Mouse (Mus musculus): ENCODE measurements at regions not wholly inside any gene's neighbourhood (a gene's known extent, or its start where the extent isn't known, plus 50 kb on each side); places are given as distances from the start of the nearest gene placed in this dataset.
A peak's percentile ranks its signal among the peaks of the same experiment; 100 is the strongest.

GRCm38 (mm10) chr1:73456359-73457062, 440.8 kb upstream of the Tnp1 start:
- DNase-seq (ENCODE audit: low spot score in 2 of 2) = no peak

- no peak for DNase-seq (ENCODE audit: low spot score in 2 of 2)
Measured at GRCm38 (mm10) chr1:73444216-73444890, 428.6 kb upstream of the Tnp1 start.

GRCm38 (mm10) chr1:73438385-73438784, 422.7 kb upstream of the Tnp1 start:
- no peak for DNase-seq (ENCODE audit: low spot score in 2 of 2)

GRCm38 (mm10) chr1:73428101-73428500, 412.4 kb upstream of the Tnp1 start:
- no peak for DNase-seq (ENCODE audit: low spot score in 2 of 2)

GRCm38 (mm10) chr1:73425049-73425448, 409.3 kb upstream of the Tnp1 start:
- no peak for DNase-seq (ENCODE audit: low spot score in 2 of 2)

- DNase-seq (ENCODE audit: low spot score in 2 of 2) = peak in 1 of 2 experiments; percentile 5
Measured at GRCm38 (mm10) chr1:73418196-73418595, 402.5 kb upstream of the Tnp1 start.

- no peak for DNase-seq (ENCODE audit: low spot score in 2 of 2)
Measured at GRCm38 (mm10) chr1:73411452-73411851, 395.7 kb upstream of the Tnp1 start.

GRCm38 (mm10) chr1:73399178-73399577, 383.5 kb upstream of the Tnp1 start:
- DNase-seq (ENCODE audit: low spot score in 2 of 2) = no peak

DNA sequence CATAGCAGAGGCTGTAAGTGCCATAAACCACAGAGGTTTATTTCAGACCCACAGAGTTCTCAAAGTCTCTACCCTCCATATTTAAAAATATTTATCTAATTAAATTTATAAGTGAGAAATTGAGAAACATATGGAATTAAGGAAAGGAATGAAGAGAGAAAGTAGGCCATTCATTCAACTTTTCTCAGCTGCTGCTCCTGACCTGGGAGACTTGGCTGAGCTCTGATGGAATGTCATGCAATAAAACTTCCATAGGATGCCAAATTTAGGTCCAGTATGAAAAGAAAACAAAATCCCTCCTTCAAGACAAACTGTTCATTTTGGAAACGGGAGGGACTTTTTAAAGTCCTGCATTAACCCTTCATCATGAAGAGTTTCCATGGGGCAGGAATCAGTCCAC, 379.3 kb upstream of the Tnp1 start:
- DNase-seq (ENCODE audit: low spot score in 2 of 2) = no peak

- DNase-seq (ENCODE audit: low spot score in 2 of 2) = no peak
Measured at GRCm38 (mm10) chr1:73394466-73394865, 378.8 kb upstream of the Tnp1 start.

GRCm38 (mm10) chr1:73392077-73392476, 376.4 kb upstream of the Tnp1 start:
- DNase-seq (ENCODE audit: low spot score in 2 of 2) = no peak

GRCm38 (mm10) chr1:73389976-73390375, 374.3 kb upstream of the Tnp1 start:
- no peak for DNase-seq (ENCODE audit: low spot score in 2 of 2)

GRCm38 (mm10) chr1:73389174-73389573, 373.5 kb upstream of the Tnp1 start:
- no peak for DNase-seq (ENCODE audit: low spot score in 2 of 2)

DNA sequence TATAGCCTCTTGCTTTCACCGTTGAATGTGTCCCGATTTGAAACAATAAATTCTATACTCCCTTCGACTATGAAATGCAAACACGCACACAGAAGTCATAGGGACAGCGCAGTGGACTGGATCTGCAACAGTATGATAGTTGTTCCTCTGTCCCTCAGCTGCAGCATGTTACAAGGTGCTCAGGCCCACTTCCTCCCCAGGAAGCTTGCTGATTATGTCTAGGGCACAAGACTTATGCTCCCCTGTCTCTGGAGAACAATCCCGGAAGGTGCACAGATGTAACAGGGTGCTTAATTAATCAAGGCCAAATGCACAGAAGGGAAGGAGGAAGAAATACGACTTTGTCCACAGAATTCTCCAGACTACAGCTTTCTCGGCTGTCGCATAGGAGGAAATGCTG, 365.9 kb upstream of the Tnp1 start:
- DNase-seq (ENCODE audit: low spot score in 2 of 2) = no peak

DNA sequence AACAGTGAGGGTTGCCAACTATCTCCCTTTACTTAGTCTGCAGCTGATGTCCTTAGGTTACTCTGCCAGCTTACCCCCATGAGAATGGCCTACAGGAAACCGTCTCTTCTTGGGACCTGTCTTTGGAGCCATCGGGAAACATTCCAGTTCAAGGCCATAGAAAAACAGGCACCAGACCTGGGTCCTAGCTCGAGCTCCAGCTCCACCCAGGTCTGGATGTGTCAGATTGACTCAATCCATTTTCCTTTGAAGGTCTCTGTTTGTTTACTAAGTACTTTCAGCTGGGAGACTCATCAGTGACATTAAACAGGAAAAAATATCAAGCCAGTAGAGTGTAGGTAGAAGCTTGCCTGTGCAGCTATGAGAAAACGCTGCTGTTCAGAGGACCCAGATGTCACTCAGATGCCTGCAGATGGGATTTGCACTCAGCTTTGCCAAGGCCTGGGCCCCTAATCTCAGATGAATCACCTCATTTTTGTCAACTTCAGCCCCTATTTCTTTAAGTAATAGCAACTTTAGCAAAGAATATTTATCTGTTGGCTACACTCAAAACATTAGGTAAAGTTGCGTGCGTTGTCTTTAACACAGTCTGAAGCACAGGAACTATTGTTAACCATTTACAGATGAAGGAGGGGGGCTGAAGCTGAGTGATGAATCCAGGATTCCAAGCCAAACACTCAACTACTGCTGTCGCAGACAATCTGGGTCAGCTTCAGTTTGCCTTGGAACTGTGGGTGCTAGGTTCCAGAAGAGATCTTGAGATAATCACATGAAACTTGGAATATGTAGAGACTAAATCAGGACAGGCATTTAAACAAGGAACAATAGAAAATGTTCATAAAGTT, 359.0 kb upstream of the Tnp1 start:
- DNase-seq (ENCODE audit: low spot score in 2 of 2) = no peak

GRCm38 (mm10) chr1:73368222-73368621, 352.5 kb upstream of the Tnp1 start:
- no peak for DNase-seq (ENCODE audit: low spot score in 2 of 2)

DNA sequence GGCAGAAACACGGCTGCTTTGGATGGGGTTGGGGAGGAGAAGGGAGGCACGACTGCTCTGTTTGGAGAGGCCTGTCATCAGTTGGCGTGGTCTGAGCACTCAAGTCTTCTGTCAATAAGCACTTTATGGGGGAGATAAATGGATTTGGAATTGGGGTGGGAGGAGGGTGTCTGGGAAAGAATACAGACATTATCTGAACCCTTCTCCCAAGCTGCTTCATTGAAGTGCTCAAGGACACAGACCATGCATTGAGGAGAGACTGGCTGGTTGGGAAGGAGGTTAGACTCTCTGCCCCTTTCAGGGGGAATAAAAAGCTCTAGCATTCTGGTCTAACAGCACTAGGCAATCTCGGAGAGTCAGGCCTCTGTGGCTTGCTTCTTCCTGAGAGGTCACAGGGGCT, 350.1 kb upstream of the Tnp1 start:
- no peak for DNase-seq (ENCODE audit: low spot score in 2 of 2)

- DNase-seq (ENCODE audit: low spot score in 2 of 2) = no peak
Measured at GRCm38 (mm10) chr1:73364300-73364683, 348.6 kb upstream of the Tnp1 start.

DNA sequence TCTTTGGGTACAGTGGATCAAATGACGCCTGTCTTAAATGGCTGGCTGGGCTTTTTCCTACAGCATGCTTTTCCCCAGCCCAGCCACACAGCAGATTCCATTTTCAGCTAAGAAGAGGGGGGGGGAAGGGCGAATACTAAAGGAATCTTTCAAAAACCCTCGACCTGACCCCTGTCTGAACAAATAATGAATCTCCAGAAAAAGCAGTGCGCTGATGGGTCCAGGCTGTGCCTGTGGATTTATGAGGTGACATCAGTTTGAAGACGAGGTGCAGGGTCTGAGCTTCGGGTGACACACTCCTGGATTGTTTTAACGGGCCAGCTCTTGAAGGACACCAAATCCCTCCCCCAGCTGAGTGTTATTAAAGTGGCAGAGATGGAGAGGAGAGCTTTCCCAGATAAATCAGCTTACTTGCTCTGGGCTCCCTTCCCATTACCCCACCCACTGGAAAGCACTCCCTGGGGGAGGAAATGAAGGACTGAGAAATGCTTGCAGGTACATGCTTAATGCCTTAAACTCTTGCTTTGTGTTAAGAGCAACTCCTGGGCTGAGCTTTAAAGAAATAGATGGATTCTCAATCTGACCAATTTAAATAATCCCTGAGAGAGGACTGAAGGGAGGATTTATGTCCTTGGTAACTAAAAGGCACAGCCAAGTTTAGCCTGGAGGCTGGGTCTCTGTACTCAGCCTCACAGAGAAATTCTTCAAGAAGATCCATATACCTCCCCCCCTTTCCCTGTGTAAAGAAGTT, 348.0 kb upstream of the Tnp1 start:
- no peak for DNase-seq (ENCODE audit: low spot score in 2 of 2)

DNA sequence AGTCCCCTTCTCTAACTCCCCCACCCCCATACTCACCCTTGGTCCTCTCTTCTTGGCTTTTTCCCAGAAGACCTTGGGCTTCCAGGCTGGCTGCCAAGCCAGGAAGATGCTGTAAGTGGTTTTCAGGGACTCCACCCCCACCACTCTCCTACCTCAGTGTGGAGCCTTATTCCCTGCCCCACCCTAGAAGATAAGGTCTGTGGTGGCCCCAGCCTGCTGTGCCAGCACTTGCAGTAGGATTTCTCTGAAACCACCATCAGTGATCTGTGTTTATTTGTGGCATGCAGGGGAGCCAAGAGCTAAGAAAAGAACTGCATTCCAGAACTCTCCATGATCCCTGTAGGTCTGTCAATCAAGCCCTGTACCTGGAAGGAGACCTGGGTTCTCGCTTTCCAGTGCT, 346.4 kb upstream of the Tnp1 start:
- peak in 1 of 2 experiments; percentile 9 for DNase-seq (ENCODE audit: low spot score in 2 of 2)

DNA sequence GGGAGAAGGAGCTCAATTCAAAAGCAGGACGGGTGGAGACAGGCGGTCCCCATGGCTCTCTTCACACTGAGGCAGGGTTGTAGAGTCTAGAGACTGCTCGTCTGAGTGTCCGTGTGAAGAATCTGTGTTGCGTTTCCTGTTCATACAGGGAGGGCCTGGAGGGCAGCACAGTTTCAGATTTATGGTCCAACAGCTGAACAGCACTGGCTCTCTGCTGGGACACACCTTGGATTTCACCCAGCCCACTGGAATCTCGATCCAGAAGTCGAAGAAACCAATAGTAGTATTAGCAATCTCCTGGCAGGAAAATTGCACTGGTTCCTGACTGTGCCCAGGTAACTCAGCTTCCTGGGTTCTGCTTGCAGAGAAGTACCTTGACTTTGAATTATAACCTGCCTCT, 345.6 kb upstream of the Tnp1 start:
- no peak for DNase-seq (ENCODE audit: low spot score in 2 of 2)

DNA sequence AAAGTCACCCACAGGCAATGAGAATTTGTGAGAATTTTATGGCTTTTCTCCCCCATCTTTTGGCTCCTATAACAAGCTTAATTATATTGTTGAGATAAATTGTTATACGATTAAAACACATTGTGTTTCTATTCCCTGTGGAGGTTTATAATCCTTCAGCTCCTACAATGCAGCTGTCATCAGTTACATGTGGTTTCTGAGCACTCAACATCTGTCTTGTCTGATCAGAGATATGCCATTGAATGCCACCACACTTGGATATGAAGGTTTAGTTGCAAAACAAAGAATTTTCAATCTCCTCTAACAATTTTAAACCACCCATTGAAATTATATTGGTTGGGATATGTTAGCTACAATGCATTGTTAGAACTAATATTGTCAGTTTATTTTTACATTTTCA, 338.7 kb upstream of the Tnp1 start:
- DNase-seq (ENCODE audit: low spot score in 2 of 2) = no peak

Measured in cerebellum, postnatal 4 days (tissue).